Mouse (Mus musculus) brain, embryonic 14.5 days (tissue): Measurements from ENCODE around the gene Prdm12.

Source experiments
- CTCF ChIP-seq: fragments of 200-500 bp; IDR thresholded peaks from 2 replicates; pipeline ENCODE4 v1.5.1; 2012; ENCODE audit warnings: inconsistent platforms, mild to moderate bottlenecking, moderate library complexity, borderline replicate concordance; ENCODE audit not compliant: insufficient read depth, insufficient read length; ENCODE audit errors: extremely low read depth
- POLR2A ChIP-seq: fragments of 200-500 bp; IDR thresholded peaks from 2 replicates; pipeline ENCODE4 v1.6.1; 2012; ENCODE audit warnings: mild to moderate bottlenecking, inconsistent platforms, borderline replicate concordance; ENCODE audit not compliant: poor library complexity, insufficient read depth, insufficient read length, severe bottlenecking; ENCODE audit errors: extremely low read depth

DNA sequence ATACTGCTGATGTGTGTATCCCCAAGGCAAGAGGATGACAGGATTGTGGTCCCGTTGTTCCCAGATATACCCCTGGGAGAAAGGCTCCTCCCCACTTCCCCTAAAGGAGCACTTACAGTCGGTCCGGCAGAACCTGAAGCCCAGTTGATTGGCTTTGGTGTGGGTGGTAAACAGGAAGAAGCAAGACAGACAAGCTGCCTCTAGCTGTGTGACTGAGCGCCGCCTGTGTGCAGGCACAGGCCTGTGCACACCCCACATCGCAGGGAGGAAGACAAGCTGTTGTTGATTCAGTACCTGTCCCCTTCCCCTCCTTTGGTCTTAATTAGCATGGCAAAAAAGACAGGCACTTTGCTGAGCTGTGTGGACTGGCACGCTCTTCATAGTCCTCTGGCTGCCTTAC lies 26.1 kb upstream of the Prdm12 start:
- TF ChIP-seq POLR2A: no peak
- TF ChIP-seq CTCF: no peak
